Mouse (Mus musculus) spleen, embryonic (tissue): Measurements from ENCODE around the gene Hoxc5.

Experiments used
- CTCF ChIA-PET: fragments of 350-600 bp; sonication (Branson Sonifier 250); formaldehyde crosslinking; loops from one replicate; lab custom pipeline; 2022; lab: Charles Lee

Gene Hoxc5

DNA sequence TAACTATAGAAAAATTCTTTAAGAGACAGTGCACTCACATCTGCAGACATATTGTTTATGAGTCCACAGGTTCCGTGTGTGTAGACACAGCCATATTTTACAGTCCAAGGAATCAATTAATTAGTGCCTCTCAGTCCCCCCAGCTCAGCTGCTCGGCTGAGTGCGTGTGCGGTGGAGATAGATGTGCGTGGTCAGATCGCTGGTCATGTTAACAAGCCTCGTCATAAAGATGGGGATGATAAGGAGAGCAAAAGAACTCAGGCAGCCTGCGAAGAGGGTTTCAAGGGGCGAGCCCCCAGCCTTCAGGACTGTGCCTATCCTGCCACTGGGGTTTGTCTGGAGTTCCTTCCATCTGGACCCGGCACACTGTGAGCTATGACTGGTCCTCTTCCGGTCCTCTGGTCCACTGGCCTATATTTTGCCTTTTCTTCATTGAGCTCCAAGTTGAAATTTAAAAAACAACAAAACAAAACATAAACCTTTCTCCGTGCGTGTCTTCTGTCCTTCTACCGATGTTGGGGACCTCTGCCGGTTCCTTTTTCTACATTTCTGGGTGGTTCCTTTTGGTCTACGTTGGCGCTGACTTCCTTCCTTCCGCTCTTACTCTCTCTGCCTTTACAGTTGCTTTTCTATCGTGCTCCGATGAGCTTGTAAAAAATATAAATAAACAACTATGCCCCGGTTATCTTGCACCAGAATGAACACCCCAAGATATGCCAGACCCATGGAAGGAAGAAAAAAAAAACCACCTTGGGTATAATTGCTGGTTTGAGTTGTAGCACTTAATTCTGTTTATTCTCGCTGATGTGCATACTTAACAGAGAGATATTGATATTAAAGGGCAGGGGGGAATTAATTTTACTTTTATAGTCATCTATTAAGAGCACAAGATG, 21.8 kb upstream of the Hoxc5 start:
- CTCF ChIA-PET = interaction anchor here (0.6 kb wide), 2 partner anchors 77 to 293 kb away, joined by 8 to 10 read pairs; no protein-coding TSS in a partner anchor

DNA sequence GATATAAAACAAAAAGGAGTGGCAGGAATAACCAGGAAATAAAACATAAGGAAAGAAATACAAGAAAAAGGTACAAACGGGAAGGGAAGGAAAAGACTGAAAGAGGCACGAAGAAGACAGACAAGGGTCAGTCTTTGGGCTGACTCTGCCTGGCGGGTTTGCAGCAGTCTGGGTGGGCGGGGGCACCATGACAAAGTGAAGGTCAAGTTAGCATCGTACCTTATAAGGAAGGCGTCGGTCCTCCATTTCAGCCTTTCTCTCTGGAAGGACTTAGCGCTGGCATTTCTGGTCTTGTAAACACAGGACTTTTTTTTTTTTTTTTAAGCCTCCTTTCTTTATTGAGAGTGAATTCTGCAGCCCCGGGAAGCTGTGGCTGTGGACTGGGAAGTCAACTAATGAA, 20.0 kb upstream of the Hoxc5 start:
- CTCF ChIA-PET = no interaction called here

DNA sequence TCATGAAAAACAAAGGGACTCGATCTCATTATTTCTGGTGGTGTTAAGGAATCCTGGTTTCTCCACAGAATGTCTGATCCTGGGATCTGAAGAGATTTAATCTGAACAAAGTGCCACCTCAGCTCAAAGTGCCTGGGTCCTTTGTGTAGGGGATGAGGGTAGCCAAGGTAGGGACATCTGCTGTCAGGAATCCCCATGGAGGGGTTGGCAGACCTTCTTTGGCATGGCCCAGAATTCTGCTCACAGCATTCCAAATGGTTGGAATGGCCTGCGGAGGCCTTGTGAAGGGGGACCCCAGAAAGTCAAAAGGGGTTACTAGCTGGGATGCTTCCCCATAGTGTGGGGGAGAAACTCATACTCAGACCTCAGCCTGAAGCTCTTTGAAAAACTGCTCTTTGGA, 18.4 kb upstream of the Hoxc5 start:
- CTCF ChIA-PET = interaction anchor here (0.5 kb wide), 1 partner anchor 287 kb away, joined by 4 read pairs; no protein-coding TSS in a partner anchor

DNA sequence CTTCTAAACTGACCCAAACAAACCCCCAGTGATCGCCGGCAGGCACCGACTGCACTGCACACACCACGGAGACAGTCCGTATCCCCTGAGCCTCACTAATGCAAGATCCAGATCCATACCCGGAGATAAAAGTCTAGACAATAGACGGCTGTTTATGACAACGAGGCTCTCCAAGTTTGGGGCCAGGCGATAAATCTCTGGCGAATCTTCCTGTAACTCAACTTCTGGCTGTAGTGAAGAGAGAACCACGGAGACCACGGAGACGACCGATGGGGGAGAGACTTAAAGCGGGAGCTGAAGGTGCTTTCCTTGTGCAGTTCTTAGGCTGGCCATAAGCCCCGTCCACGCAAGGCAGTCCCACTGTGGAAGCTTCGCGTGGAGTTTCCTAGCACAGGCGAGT, 17.5 kb upstream of the Hoxc5 start:
- CTCF ChIA-PET = interaction anchor here (0.5 kb wide), 1 partner anchor 287 kb away, joined by 4 read pairs; no protein-coding TSS in a partner anchor

DNA sequence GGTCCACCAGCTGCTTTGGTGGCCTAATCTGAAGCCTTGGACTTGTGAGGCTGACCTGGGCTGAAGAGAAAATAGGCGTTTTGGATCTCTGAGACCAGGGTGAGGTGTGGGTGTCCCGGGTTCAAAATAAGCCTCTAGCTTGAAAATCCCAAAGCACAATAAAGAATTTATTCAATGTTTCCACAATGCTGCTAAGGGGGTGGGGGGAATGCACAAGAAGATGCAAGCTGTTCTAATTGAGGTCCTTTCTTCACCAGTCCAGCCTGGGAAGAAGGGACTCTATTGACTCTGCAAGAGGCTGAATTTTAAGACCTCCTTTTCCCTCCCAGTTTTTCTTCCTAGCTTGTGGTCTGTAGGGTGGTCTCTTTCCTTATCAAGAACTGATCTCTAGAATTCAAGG, 16.4 kb upstream of the Hoxc5 start:
- CTCF ChIA-PET = interaction anchor here (0.5 to 1.0 kb wide), 4 partner anchors 15 to 60 kb away, joined by 3 to 7 read pairs (median 4); no protein-coding TSS in a partner anchor

DNA sequence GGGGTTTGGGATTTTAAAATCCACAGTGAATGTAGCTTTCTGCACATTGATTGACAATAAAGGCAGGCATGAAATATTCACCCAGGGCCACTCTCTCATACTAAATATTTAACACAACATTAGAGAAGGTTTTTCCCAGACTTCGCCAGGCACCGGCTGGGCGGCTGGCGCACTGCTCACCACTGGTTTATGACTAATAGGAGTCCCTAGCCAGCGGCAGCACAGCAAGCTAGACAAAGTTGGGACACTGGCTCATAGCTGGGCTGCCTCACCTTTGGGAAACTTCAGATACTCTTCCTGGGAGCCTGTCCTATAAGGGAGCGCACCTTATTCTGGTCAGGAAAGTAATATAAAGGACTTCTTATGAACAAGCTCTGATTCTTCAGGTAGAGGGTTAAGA, 13.7 kb upstream of the Hoxc5 start:
- CTCF ChIA-PET = interaction anchor here (0.6 kb wide), 1 partner anchor 29 kb away, joined by 3 read pairs; no protein-coding TSS in a partner anchor

DNA sequence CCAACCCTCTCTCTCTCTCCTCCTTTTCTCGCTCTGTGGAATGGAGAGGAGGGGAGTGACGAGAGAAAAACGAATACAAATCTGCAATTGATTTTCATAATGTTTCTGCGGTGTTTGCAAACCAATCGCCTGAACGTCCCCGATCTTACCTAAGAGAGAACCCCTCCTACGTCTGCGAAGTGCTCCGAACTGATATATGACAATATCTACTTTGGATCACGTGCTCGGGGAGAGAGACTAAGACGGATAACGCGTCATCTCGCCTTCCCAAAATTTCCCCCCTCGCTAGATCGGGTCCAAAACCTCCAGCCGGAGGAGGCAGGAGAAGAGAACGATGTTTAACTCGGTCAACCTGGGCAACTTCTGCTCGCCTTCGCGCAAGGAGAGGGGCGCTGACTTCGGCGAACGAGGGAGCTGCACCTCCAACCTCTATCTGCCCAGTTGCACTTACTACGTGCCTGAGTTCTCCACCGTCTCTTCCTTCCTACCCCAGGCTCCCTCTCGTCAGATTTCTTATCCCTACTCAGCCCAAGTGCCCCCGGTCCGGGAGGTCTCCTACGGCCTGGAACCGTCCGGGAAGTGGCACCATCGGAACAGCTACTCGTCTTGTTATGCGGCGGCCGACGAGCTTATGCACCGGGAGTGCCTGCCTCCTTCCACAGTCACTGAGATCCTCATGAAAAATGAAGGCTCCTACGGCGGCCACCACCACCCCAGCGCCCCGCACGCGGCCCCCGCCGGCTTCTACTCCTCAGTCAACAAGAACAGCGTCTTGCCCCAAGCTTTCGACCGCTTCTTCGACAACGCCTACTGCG, 12.8 kb upstream of the Hoxc5 start, which contains the start of gene Hoxc11:
TSS of gene Hoxc11 (plus strand) at position 236 of the 815 bp plus-strand sequence.
- CTCF ChIA-PET = no interaction called here

DNA sequence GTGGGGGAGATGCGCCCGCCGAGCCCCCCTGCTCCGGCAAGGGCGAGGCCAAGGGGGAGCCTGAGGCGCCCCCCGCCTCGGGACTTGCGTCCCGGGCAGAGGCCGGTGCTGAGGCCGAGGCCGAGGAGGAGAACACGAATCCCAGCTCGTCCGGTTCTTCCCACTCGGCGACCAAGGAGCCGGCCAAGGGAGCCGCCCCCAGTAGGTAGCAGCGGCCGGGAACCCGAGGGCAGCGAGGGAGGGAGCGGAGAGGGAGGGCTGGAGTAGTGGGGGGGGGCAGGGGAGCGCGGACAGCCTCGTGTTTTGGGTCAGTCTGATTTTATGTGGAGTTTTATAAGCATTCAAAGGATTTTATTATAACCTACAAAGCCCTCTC, 12.2 kb upstream of the Hoxc5 start:
- CTCF ChIA-PET = no interaction called here

DNA sequence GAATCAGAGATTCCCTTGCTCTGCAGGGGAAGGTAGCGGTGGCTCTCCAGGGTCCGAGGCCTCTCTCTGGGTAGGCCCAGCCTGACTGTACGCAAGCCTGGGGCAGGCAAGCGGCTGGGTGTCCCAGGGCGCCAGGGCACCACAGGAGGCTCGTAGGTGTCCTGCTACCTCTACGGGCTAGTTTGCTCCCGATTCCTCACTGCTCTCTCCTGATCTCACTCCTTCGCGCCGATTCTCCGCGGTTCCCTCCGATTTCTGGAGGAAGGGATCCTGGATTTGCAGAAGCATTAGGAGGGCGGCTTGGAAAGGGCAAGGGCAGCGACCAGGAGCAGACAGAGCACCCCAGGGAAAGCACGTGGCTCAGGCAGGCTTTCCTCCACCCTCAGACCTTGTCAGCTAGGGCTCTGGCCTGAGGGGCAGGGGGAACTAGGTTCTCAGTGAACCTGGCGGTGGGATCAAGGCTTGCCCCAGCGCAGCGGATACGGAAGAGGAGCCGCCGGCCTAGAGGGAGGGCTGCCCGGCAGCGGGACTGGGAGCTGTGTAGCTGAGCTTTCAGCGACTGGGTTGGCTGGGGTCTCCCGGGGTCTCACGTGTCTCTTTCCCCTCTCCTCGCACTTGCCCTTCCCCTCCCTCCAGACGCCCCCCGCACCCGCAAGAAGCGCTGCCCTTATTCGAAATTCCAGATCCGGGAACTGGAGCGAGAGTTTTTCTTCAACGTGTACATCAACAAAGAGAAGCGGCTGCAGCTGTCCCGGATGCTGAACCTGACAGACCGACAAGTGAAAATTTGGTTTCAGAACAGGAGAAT, 11.2 kb upstream of the Hoxc5 start:
- CTCF ChIA-PET = no interaction called here

DNA sequence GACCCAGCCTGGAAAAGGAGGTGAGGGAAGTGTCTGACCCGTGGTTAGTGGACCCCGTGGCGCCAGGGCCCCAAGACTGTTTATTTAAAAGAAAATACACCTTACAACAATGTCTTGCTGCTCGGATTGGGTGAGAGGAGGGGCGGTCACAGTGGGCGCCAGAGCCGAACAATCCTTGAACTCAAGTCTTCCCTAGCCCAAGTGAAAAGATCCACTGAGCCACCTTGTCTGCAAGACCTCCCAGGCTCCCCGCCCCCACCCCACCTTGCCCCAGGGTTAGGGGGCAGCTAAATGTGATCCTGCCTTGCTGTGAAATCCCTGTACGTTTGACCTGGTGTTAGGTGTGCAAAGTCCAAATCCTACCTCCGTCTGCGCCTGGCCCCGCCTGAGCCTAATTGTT, 10.3 kb upstream of the Hoxc5 start:
- CTCF ChIA-PET = no interaction called here

DNA sequence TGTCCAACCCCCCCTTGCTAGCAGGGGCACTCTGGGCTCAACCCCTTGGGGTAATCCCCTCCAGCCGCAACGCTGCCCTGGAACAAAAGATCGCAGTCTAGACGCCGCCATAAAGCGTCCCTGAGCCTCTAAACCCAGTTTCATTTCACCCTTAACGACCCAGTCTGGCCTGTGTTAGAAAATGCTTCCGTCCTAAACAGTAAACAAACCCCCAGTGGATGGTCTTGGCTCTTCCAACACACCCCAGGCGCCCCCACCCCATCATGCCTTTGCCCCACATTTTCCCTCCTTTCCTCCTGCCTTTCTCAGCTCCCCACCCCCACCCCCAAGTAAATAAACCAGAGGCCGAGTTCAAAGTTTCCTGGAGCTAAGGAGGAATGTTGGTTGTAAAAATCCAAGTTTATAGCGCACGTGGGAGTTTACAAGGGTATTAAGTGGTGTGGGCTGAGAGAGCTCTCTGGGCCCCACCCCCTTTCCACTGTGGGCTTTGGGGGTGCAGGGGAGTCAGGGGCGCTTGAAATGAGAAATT, 7.5 kb upstream of the Hoxc5 start:
- CTCF ChIA-PET = interaction anchor here (0.6 kb wide), 1 partner anchor 12 kb away, joined by 3 read pairs; no protein-coding TSS in a partner anchor

DNA sequence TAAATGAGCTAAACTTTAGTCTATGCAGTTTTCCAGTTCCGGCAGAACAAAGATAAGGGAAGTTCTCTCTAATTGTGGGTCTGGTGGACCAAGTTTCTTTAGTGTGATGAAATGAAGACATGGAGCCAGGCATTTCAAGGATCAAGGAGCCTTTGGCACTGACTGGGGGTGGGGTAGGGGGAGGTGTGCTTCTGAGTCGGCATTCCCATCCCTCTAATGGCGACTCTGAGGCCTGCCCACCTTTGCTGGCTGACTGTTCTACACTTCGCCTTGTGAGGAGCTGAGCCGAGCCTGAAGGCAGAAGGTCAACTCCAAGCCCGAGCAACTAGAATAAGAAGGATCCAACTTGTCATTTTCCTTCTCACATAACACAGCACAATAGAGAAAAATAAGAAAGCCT, 5.5 kb upstream of the Hoxc5 start:
- CTCF ChIA-PET = interaction anchor here (0.6 kb wide), 1 partner anchor 26 kb away, joined by 4 read pairs; no protein-coding TSS in a partner anchor

DNA sequence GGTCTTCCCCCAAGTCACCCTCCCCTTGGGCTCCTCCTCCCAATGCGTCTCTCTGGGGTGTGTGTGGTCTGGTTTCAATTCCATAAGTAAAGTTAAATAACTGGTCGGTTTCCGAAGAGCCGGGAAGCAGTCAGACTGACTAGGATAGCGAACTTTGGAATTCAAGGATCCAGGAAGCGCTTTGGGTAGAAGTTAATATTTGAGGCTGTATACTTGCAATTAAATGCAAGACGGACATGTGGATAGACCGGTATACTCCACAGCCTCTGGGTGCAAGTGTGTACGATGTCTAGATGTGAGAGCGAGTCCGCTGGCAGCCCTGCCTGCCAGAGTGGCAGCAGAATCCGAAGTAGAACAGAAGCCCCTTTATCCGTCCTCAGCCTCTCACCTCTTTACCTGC, 4.8 kb upstream of the Hoxc5 start:
- CTCF ChIA-PET = no interaction called here

DNA sequence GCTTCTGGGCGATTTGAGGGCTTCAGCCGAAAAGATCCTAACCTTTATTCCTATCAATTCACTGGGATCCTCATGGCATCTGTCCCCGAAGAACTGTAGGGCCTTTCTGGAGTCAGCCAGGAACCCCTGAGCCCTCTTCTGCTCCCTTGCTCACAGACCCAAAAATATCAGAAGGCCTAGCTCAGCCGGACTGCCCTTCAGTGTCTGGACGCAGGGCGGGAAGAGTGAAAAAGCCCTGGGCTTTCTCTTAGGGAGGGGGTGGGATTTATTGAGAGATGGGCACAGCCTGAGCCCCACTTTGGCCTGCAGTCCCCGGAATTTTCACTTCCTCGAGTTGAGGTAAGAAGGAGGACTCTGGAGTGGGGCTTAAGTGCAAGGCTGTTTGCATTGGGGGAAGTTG, 4.0 kb upstream of the Hoxc5 start:
- CTCF ChIA-PET = no interaction called here

DNA sequence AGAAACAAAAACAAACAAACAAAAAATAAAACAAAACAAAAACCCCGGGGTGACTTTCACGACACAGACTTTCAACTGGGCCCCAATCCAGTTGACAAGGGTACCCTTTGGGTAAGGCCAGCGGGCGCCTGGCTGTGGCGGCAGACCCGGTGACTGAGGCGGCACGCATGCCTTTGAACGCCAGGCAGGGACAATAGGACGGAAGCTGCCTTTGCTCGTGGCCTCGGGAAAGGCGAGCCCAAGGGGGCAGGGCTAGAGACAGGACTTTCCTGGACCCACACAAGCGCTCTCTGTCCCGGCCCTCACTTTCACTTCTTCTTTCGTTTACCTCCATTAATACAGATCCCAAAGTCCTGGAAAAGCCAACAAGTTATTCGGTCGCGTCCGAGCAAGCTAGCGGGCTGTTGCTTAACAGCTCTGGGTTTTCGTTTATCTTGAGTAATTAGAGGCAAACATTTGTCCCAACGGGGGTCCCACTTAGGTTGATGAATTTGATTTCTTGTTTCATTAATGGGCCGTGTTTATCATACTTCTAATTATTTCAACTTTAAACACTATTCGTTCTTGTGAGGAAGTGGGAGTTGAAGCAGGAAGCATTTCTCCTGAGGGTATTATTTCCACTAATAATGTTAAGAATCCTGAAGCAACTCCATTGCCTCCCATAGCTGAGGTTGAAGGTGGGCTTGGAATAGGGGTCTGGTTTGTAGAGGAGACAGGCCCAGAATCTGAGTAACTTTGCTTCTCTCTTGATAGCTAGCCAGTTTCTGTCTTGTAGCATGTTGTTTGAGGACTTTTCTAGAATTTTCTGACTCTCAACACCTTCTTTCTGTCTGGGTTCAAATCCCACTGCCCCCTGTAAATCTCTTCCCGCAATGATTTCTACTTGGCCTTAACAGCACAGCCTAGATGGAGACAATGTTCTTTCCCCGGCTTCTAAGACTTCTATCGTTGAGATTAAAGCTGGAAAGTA, 3.3 kb upstream of the Hoxc5 start:
- CTCF ChIA-PET = interaction anchor here (1.4 kb wide), 1 partner anchor 16 kb away, joined by 3 read pairs; no protein-coding TSS in a partner anchor

DNA sequence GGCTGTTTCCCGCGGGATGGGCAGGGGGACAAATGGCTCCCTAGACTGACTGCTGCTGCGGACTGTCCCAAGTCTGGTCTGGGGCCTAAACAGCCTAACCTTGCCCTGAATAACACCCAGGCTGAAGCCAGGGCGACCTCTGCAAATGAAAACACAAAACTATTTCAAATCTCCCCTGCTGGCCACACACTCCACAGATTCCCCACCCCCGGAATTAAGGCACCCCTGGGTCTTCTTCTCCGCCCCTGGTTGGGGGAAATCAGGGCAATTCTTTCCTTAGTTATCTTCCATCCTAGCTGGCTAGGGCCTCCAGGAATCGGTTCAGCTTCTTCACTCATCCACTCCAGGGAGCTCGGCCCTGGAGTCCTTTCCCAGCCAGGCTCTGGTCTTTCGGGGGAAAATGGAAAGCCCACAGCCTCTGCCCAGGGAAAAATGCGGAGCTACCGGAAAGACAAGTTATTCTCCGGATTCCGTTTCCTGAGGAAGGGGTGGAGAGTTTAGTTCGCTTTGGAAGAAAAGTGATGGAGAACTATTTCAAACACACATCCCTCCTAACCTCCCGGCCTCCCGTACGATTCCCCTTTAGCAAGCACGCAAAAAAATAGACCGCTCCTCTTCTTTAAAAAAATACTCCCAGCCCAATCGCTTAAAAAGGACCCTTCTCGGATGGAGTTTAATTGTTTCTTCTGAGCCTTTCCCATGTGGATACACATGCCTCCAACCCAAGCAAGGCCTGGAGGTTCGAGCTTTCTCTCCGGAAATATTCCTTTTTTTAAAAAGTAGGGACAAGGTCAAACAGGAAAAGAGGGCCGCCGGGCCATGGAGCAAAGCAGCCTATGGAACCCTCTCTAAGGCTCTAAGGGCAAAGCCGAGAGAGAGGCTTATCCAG, 2.0 kb upstream of the Hoxc5 start:
- CTCF ChIA-PET = interaction anchor here (1.1 to 1.4 kb wide), 3 partner anchors 15 to 369 kb away, joined by 3 to 7 read pairs (median 4); no protein-coding TSS in a partner anchor

DNA sequence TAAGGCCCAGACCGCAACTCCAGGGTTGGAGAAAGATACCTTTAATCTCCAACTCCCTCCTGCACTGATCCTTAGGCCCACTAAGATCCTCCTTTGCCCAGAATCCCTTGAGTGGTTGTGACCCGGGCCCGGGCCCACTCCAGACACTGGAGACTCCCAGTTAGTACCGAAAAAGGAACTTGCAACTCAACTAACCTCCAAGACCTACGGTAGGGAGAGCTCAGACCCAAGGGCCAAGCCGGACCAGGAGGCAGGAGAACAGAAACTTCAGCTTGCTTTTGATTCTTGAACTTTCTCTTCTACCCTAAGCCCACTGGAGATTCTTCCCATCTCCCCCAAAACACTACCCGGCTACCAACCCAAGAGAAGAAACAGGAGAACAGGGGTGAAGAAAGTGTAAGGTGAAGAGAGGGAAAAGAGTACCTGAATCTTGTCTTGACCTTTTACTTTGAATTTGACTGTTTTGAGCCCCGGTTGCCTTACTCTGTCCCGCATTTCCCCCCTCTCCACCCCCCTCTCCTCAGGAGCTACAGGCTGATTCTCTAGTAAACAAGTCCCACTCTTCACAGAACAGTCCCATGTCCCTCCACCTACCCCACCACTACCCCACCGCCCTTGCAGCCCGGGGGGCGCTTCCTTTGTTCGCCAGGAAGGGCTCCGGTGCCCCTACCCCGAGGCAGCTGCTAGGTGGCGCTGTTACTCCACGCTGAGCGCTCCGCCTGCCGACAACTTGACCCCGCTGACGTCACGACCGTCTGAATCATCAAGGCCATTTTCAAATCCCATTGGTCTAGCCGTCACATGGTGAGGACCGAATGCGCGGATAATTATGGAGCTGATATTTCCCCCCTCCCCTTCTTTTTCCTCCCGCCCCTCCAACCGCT, 1.1 kb upstream of the Hoxc5 start:
- CTCF ChIA-PET = interaction anchor here (0.6 to 1.4 kb wide), 5 partner anchors 14 to 368 kb away, joined by 3 to 9 read pairs (median 4); no protein-coding TSS in a partner anchor
